Mouse (Mus musculus): ENCODE measurements around the gene Gm3591.
"Not testable (repeated sequence)": the region's sequence is repeated elsewhere in the genome, so short reads cannot be mapped to it uniquely, and the experiment has no call there.

DNA sequence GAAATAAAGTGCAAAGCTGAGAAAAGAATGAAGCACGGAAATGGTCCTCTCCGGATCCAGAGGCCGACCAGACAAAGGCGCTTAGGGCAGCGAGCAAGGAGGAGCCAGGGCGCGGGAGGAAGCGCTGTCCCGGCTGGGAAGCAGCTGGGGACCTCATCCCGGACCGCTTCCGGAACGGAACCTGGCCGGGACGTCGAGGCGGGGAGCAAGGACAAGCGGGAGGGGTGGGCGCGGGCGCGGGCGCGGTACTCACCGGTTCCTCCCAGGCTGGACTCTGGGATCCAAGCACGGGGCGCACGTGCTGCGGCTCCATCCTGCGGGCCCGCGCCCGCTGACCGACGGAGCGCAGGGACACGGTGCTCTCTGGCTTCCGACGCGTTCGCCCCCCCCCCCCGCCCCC, 14.5 kb upstream of the Gm3591 start:
- not testable (repeated sequence) for TF ChIP-seq CTCF, EP300 (IDR thresholded peaks at IDR 0.05)
